Mouse (Mus musculus) C2C12 (cell line): ENCODE measurements around the gene Lin28a.

Source experiments
- CEBPB ChIP-seq: IDR thresholded peaks from one replicate; pipeline ENCODE4 v1.6.1; 2011; ENCODE audit warnings: low read depth, mild to moderate bottlenecking, control low read depth, moderate library complexity
- CTCF ChIP-seq: IDR thresholded peaks from one replicate; pipeline ENCODE4 v1.5.1; 2011; ENCODE audit not compliant: control insufficient read depth, insufficient read depth, insufficient read length
- MAX ChIP-seq: IDR thresholded peaks from one replicate; pipeline ENCODE4 v1.6.1; 2011; ENCODE audit warnings: mild to moderate bottlenecking, control low read depth
- MYOD1 ChIP-seq: IDR thresholded peaks from one replicate; pipeline ENCODE4 v1.6.1; 2011; ENCODE audit warnings: low read depth; ENCODE audit not compliant: control insufficient read depth, insufficient read length
- MYOG ChIP-seq: IDR thresholded peaks from one replicate; pipeline ENCODE4 v1.6.1; 2011; ENCODE audit not compliant: control insufficient read depth, insufficient read length; ENCODE audit errors: extremely low read depth
- USF1 ChIP-seq: IDR thresholded peaks from one replicate; pipeline ENCODE4 v1.6.1; 2011; ENCODE audit warnings: low read depth, mild to moderate bottlenecking, control low read depth, moderate library complexity

- TF ChIP-seq CTCF = no peak
- TF ChIP-seq MYOG = no peak
- TF ChIP-seq USF1 = no peak
- TF ChIP-seq MYOD1 = no peak
- no peak for TF ChIP-seq MAX
- TF ChIP-seq CEBPB = no peak
Observed at GRCm38 (mm10) chr4:133966271-133966940, 52.2 kb downstream of the Lin28a start.
